Mouse (Mus musculus) embryo, embryonic 9.5 days (tissue): ENCODE results near the gene Tmem108.

ENCODE experiments used
- DNase-seq: peaks from one replicate; pipeline ENCODE4 v3.0.0-alpha.2; 2017; ENCODE audit errors: extremely low spot score

Gene Tmem108

DNA sequence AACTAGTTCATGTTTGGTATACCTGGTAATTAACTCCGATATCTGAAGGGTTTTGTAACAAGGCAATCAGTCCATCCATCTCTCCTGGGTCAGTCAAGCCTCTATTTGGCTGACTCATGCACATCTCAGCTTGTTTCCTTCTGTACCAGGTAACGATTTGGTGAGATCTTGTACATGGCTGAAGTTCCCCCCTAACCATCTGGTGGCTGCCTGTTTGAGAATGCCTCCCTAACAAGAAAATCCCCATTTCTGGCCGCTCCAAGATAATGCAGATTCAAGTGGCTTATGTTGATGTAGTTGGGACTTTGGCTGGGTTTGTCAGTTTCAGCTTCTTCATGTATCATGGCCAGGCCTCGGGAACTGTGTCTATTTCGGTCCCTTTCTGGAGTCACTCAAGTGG, 170.8 kb downstream of the Tmem108 start:
- DNase-seq = no peak

- no peak for DNase-seq
These were observed 176.8 kb downstream of the Tmem108 start for GRCm38 (mm10) chr9:103584865-103585264.

DNA sequence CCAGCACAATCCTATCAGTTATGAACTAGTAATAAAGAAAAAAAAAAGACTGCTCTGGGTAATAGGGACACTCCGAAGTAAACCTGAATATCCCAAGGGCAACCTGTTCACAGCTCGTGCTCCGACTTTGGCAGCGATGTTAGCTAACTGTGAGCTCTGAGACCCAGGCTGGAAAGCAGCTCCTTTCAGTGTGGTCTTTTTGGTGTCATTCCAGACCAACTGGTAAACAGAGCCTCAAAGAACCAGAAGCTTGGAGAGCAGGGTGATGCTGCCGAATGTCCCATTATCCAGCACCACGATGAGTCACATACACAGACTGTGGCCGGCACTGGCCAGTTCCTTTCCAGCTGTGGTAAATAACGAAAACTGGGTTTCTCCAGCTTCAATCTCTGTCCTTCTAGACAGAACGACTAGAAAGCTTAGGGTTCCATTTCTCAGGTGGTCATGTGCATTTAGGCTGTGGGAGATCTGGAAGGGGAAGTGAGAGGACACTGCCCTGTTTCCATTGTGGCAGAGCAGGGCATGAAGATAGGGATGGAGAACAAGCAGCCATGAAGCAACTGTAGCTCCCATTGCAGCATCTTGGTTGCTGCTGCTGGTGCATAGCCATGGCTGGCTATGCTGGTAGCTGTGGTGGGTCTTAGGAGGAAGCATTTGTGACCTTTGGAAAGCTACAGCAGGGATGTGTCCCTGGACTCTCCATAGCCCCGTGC, 179.2 kb downstream of the Tmem108 start:
- no peak for DNase-seq

DNA sequence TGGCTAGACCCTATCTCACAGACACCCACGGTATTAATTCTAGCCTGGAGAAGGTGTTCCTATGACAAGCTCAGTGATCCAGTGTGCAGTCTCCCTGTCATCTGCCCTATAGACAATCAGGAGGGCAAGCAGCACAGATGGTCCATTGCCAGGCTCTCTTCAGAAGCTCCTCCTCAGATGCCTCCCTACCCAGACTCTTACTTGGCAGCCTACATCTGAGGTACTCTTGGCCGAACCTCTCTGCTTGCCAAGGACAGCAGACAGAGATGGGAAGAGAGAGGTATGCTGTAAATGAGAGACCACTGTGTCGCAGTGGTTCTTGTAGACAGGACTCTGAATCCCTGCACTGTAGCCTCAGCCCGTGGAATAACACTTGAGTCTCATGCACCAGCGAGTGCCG, 181.0 kb downstream of the Tmem108 start:
- DNase-seq = no peak

DNA sequence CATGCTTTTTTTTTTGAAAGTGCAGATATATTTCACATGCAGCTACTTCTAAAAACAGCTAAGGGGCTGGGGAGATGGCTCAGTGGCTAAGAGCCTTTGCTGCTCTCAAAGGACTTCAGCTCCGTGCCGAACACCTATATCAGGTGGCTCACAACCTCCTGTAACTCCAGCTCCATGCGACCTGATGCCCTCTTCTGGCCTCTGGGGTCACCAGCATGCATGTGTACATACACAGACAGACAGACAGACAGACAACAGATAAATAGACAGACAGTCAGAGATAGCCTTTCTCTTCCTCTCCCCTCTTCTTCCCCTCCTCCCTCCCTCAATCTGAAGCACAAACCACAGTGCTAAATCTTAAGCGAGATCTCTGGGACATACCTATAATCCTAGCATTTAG, 181.5 kb downstream of the Tmem108 start:
- DNase-seq = no peak

GRCm38 (mm10) chr9:103579411-103580026, 182.1 kb downstream of the Tmem108 start:
- DNase-seq = no peak

DNA sequence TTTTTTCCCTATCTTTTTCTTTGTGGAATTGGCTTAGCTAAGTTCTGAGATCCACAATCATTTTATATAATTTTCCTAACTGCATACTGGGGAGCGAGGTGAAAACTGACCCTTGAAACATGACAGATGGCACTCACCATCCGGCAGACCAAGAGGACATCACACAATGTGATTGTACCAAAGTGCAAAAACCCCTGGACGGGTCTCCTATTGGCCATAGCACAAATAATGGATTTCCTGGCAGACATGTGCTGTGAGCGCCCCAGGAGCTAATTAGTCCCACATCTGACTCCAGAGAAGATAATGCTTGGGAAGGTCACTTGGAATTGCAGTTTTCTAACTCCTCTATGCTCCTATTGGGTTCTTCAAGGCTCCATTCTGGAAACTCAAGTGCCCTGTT, 183.9 kb downstream of the Tmem108 start:
- DNase-seq = no peak

DNA sequence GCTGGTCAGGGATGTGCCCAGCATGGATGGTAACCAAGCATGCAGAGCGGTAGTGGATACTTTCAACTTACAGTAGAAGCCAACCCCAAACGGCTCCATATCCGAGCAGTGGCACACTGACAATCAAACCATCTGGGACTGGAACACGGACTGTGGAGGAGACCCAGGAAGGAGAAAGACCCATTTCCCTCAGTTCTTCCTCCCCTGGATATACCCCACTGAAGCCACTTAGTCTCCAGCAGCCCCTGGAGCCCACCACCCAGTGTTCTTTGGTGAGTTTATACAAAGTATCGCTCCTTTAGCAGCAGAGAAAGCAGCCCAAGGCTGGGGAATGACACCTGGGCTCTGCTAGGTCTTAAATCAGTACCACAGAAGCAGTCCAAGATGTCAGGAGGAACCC, 184.5 kb downstream of the Tmem108 start:
- DNase-seq = no peak

DNA sequence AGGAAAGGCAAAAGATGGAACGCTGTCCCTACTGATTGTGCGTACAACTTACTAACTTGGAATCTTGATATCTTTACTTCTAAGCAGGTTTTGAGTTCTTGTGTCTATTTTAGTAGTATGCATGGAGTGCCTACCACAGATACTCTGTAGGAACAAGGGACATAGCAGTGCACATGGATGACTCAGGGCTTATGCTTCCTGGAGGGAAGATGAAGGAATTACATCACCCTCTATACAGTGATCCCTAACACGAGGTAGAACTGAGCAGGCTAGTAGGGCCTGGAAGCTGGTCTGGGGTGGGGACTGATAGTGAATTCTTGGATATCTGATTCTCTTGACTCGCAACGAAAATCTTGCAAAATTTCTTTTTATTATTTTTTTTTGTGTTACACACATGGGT, 185.7 kb downstream of the Tmem108 start:
- no peak for DNase-seq

DNA sequence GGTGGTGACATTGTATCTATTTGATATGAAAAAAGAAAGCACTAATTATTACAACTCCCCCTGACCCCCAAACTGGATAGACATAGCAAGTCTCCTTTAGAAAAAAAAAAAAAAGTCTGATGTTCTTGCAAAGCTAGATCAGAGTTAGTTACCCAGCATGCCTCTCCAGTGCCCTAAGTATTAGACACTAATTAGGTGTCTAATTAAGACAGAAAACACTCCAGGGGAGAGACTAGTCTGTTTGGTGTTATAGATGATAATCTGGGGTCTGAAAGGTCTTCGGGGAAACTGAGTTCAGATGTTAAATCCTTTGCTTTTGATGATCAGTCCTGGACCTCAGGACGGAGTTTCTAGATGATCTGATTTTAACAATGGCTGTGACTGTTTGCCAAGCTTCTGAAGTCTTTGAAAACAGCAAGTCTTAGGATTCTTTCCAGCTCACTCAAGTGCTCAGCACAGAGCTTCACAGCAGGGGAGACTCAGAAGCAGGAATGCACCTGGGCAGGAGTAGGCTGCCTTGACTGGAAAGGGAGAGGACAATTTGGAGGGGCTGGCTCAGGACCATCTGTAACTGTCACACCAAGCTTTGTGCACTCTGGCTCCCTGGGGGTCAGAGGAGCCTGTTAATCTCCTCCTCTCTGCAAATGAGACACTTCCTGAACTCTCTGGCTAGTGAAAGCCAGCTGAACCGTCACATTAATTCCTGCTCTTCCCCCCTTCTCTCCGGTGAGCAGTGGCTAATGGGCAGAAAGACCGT, 187.5 kb downstream of the Tmem108 start:
- peak; percentile 64 for DNase-seq

DNA sequence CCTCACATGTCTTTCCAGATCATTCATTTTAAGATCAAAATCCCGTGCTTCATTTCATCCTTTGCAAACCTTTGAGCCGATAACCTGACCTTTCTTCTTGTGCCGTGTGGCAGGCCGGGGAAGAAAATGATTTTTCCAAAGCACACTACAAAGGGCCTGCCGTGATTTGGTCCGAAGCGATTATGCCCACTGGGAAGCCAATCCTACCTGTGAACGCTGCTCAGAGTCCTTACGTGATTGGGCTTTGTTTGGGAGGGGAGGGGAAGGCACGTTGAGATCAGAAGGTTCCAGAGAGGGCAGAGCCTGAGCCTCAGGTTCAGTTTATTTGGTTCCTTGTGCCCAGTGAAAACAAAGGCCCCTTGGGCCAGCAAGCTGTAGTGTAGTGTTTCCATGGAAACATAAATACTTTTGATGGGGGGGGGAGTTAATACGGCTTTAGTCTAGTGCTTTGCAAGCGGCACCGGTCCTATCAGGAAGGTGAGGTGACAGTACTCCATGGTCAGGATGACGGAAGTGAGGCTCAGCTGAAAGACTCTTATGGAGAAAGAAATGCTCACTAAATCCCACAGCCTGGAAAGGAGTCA, 191.4 kb downstream of the Tmem108 start:
- DNase-seq = no peak

DNA sequence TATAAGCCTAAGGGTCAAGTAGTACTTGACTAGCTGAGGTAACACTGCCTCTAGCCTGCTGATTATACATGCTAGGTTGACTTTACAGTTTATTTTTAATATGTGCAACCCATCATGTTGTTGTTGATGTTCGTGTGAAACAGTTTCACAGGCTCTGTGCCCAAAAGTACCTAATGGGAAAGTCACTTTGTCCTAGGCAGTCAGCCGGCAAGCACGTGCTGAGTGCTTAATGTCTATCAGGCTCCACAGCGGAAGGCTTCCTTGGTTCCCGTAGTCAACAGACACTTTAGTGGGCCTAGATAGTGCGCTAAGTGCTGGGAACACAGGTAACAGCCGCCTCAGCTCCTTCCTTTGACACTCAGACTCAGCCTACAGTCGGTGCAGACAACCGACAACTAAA, 192.7 kb downstream of the Tmem108 start:
- DNase-seq = no peak

- DNase-seq = no peak
These were observed 196.5 kb downstream of the Tmem108 start for GRCm38 (mm10) chr9:103565186-103565585.

GRCm38 (mm10) chr9:103563864-103564610, 197.6 kb downstream of the Tmem108 start:
- DNase-seq = peak; percentile 27

DNA sequence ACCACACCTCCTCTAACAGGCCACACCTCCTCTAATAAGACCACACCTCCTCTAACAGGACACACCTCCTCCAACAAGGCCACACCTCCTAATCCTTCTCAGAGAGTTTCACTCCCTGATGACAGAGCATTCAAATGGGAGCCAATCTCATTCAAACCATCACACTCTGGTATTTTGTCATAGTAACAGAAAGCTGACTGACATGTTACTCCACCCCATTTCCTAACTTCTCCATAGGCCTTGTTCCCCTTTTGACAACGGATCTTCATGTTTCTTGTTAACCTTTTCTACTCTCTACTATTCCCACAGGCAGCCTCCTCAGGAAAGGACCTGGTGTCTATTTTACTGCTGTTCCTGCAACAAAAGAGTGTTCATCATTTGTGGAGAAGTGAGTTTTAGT, 199.6 kb downstream of the Tmem108 start:
- no peak for DNase-seq

DNA sequence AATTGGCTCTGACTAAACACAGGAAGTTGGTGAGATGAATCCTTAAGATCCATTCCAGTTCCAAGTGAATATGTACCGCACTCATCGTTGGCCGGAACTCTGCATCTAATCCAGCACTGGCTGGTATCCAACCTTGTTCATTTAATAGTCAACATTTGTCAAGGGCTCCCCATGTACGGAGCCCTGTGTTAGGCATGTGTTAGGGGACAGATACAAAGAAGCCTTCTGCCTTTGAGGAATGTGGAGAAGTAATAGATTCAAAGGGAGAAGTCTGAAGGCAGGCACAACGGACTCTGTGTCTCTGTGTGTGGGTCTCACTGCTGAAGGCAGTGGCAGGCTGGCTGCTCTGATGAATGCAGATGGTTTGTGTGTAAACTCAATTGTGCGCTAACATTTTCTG, 202.9 kb downstream of the Tmem108 start:
- DNase-seq = no peak

- no peak for DNase-seq
These were observed 203.4 kb downstream of the Tmem108 start for GRCm38 (mm10) chr9:103558240-103558639.

DNA sequence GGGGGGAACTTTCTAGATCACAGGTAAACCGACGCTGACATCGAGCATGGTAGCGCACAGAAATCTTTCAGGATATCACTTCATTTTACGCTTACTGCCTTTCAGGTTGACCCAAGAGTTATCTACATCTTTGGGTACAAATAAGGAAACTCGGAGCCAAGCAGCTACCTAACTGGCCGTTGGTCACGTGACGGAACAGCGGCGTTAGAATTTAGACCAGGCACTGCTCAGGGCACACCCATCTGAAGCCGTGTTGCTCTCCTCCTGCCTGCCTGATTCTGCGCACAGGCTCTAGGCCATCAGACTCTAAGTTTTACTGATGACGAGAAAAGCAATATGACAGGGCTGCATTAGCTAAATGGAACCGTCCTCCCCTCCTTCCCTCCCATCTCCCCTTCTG, 204.6 kb downstream of the Tmem108 start:
- DNase-seq = no peak

DNA sequence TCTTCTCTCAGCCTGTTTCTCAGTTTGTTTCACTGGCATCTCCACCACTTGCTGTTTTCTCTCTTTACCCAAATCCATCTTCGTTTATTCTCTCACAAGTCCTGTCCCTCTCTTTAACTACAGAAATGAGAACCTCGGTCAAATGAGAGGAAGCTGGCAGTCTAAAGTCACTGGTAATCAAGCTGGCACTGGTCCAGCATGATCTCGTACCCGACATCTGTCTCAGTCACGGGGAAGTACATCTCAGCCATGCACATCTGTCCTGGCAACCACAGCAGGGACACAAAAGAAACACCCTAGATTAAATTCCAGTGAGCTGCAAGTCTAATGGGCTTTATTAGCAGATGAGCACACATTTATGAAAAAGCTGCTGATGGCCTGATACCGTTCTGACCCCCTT, 206.3 kb downstream of the Tmem108 start:
- no peak for DNase-seq

- no peak for DNase-seq
These were observed 210.9 kb downstream of the Tmem108 start for GRCm38 (mm10) chr9:103550661-103551248.

- no peak for DNase-seq
These were observed 212.5 kb downstream of the Tmem108 start for GRCm38 (mm10) chr9:103549178-103549577.

- DNase-seq = no peak
These were observed 213.0 kb downstream of the Tmem108 start for GRCm38 (mm10) chr9:103548606-103549005.
